Mouse (Mus musculus): Measurements from ENCODE around the gene Bahcc1.

GRCm38 (mm10) chr11:120303119-120303518, 70.4 kb downstream of the Bahcc1 start:
- TF ChIP-seq CTCF (IDR thresholded peaks at IDR 0.05; ENCODE audit: insufficient read depth, low read length) (no peak), POLR2A (IDR thresholded peaks at IDR 0.05; ENCODE audit: borderline replicate concordance, extremely low read depth, low read depth, low read length) (no peak)
